ENCODE assay signal across 8 mouse cellular contexts in the genomic region with DNA sequence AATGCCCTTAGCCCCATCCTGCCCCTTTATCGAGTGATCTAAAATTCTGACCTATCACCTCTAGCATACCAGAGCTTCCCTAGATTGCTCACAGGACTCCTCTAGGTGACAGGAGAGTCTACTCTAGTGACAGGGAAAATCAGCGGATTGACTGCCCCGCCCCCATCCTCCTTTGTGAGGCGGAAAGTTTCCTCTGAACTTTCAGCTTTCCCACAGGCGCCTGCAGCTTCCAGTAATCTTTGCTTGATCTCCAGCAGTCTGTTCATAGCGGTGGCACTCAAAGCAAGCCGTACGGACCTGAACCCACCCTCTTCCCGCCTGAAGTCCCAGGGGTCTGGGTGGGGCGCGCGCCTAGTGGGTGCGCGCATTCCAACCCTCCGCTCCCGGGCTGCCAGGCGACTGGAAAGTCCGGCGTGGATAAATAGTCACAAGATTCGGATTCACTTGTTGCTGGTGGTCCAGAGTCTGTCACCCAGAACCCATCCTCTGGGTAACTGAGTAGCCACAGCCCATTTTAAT. TPM values are rescaled to one million over a fixed set of nuclear protein-coding genes. Genes with fewer than 3 reads are reported as not detected.
DNase-seq lines count a peak whose midpoint lies in the region; ATAC-seq and TF ChIP-seq lines count a peak whose summit lies in the region.

No protein-coding gene starts in this region.

- no peaks in the 10 kb centered on the region for H3K9me3 ChIP-seq in megakaryocyte, embryonic 14.5 days
- no peaks in the 10 kb centered on the region for H3K9me3 ChIP-seq in lung, embryonic 14.5 days (ENCODE audit: low read depth, low read length)

- no peaks in the 10 kb centered on the region for H3K36me3 ChIP-seq in megakaryocyte, embryonic 14.5 days (replicated peaks; ENCODE audit: low read length)
- H3K36me3 ChIP-seq in heart, adult 2 months (ENCODE audit: control insufficient read depth, insufficient read depth, low read length), result no peaks in the 10 kb centered on the region
- peaks cover 29% of the 10 kb centered on the region for H3K36me3 ChIP-seq in lung, embryonic 14.5 days (ENCODE audit: insufficient read depth)

- peak; percentile 91 for DNase-seq in embryo, embryonic 11 days
- peak; percentile 93 to 94 for DNase-seq in heart, adult 2 months
- DNase-seq in kidney, adult 11 months, result peak; percentile 83
- DNase-seq in lung, embryonic 14.5 days, result peak; percentile 96
- peak; percentile 80 for DNase-seq in ovary, postnatal 36 days (ENCODE audit: low spot score)

- ATAC-seq in megakaryocyte, adult 5-6 weeks (ENCODE audit: poor library complexity, severe bottlenecking), result no peak
- ATAC-seq in lung, embryonic 14.5 days (ENCODE audit: insufficient read depth), result peak; percentile 88
- ATAC-seq in monocyte, adult 5-6 weeks (replicated peaks; ENCODE audit: insufficient number of reproducible peaks, low FRiP score, low TSS enrichment, poor library complexity, severe bottlenecking), result no peak

- H3K4me1 ChIP-seq in megakaryocyte, embryonic 14.5 days, result peaks cover 28% of the 10 kb centered on the region
- peaks cover 11% of the 10 kb centered on the region for H3K4me1 ChIP-seq in heart, adult 2 months (ENCODE audit: control insufficient read depth, insufficient read depth, low read length)
- H3K4me1 ChIP-seq in lung, embryonic 14.5 days (ENCODE audit: insufficient read depth), result peaks cover 11% of the 10 kb centered on the region

- intact Hi-C loops in heart, adult 2 months (cut with DNase I), result loop anchor here (2.0 kb wide), 2 partner anchors 18 to 38 kb away; a partner anchor contains a TSS

- H3K27ac ChIP-seq in heart, adult 2 months, result peak overlapping the region; percentile 99
- peak overlapping the region; percentile 93 for H3K27ac ChIP-seq in lung, embryonic 14.5 days (ENCODE audit: low read depth)

- peak overlapping the region; percentile 60 for H3K4me2 ChIP-seq in lung, embryonic 14.5 days

- under 1% methylated on average over 20 of the region's 20 CpGs for WGBS in heart, adult 2 months
- under 1% methylated on average over 20 of the region's 20 CpGs for whole genome bisulfite sequencing in lung, embryonic 14.5 days

- peak; percentile 80 for TF ChIP-seq POLR2A in heart, adult 2 months (IDR thresholded peaks at IDR 0.05; ENCODE audit: insufficient read depth, low read depth, low read length)

- peak overlapping the region; percentile 75 for H3K4me3 ChIP-seq in megakaryocyte, embryonic 14.5 days (replicated peaks)
- peak overlapping the region; percentile 81 for H3K4me3 ChIP-seq in heart, adult 2 months
- H3K4me3 ChIP-seq in lung, embryonic 14.5 days (ENCODE audit: low read depth, low read length), result peak overlapping the region; percentile 41

- peak; percentile 90 for TF ChIP-seq EP300 in heart, adult 2 months (IDR thresholded peaks at IDR 0.05; ENCODE audit: insufficient read depth, low read depth, low read length)

- H3K79me2 ChIP-seq in heart, adult 2 months (replicated peaks; ENCODE audit: control insufficient read depth, insufficient read depth, low read length), result peaks cover 6% of the 10 kb centered on the region

- H3K9ac ChIP-seq in heart, adult 2 months (ENCODE audit: low read depth, low read length), result peak overlapping the region; percentile 52
- peak overlapping the region; percentile 52 for H3K9ac ChIP-seq in lung, embryonic 14.5 days

- peak; percentile 24; the same call in 1 of the 2 replicates for TF ChIP-seq CTCF in heart, adult 2 months (IDR thresholded peaks at IDR 0.05)
- TF ChIP-seq CTCF in lung, embryonic 14.5 days (IDR thresholded peaks at IDR 0.05; ENCODE audit: low read depth), result no peak

- peaks cover 61% of the 10 kb centered on the region for H3K27me3 ChIP-seq in megakaryocyte, embryonic 14.5 days (replicated peaks)
- H3K27me3 ChIP-seq in heart, adult 2 months (ENCODE audit: control insufficient read depth, insufficient read depth, low read length), result no peaks in the 10 kb centered on the region
- no peaks in the 10 kb centered on the region for H3K27me3 ChIP-seq in lung, embryonic 14.5 days (ENCODE audit: insufficient read depth, low read length)

RNA-seq across cellular contexts. Expression of a gene that starts 0.8 kb away (rescaled TPM):
- polyA plus RNA-seq in megakaryocyte, embryonic 14.5 days (2012; ENCODE audit: insufficient read depth, low replicate concordance), result 0.04 TPM in 1 of 2 replicates, not detected in the other
- total RNA-seq in megakaryocyte, adult 5-6 weeks (2015), result 0.13 and 0.73 TPM in 2 replicates
- 0.33 and 0.37 TPM in 2 replicates for total RNA-seq in megakaryocyte, adult 5-6 weeks (2017)
- total RNA-seq in heart, adult 2 months (2021), result 100 to 1,000 TPM; 326 to 360 TPM
- polyA plus RNA-seq in heart, adult 2 months (2012; rRNA removed), result 272 and 392 TPM in 2 replicates
- polyA plus RNA-seq in lung, embryonic 14.5 days (2014; fragmentation: Nextera tagmentation; extraction: Ambion mirVana), result 47.9 and 48.6 TPM in 2 replicates
- total RNA-seq in monocyte, adult 5-6 weeks (2017), result not detected in 3 replicates

RNA-seq across cellular contexts. Expression of a gene that starts 11.7 kb away (rescaled TPM):
- 61.5 and 104 TPM in 2 replicates for polyA plus RNA-seq in megakaryocyte, embryonic 14.5 days (2012; ENCODE audit: insufficient read depth, low replicate concordance)
- 29.3 and 33.2 TPM in 2 replicates for total RNA-seq in megakaryocyte, adult 5-6 weeks (2015)
- total RNA-seq in megakaryocyte, adult 5-6 weeks (2017), result 34.8 and 36.3 TPM in 2 replicates
- 10 to 100 TPM; 83.2 to 91.9 TPM for total RNA-seq in heart, adult 2 months (2021)
- polyA plus RNA-seq in heart, adult 2 months (2012; rRNA removed), result 110 and 147 TPM in 2 replicates
- 56.9 and 63.3 TPM in 2 replicates for polyA plus RNA-seq in lung, embryonic 14.5 days (2014; fragmentation: Nextera tagmentation; extraction: Ambion mirVana)
- 39.9 to 81.2 TPM (median 50.5 TPM) in 3 replicates for total RNA-seq in monocyte, adult 5-6 weeks (2017)

RNA-seq across cellular contexts. Expression of a gene that starts 17.3 kb away (rescaled TPM):
- 3.8 and 6.5 TPM in 2 replicates for polyA plus RNA-seq in megakaryocyte, embryonic 14.5 days (2012; ENCODE audit: insufficient read depth, low replicate concordance)
- total RNA-seq in megakaryocyte, adult 5-6 weeks (2015), result 0.16 and 0.33 TPM in 2 replicates
- 1.0 and 1.3 TPM in 2 replicates for total RNA-seq in megakaryocyte, adult 5-6 weeks (2017)
- total RNA-seq in heart, adult 2 months (2021), result 1 to 10 TPM; 4.9 to 5.8 TPM
- 21.5 and 26.6 TPM in 2 replicates for polyA plus RNA-seq in heart, adult 2 months (2012; rRNA removed)
- polyA plus RNA-seq in lung, embryonic 14.5 days (2014; fragmentation: Nextera tagmentation; extraction: Ambion mirVana), result 46.4 and 46.7 TPM in 2 replicates
- total RNA-seq in monocyte, adult 5-6 weeks (2017), result 0.48 to 0.97 TPM in 2 of 3 replicates, not detected in the other

RNA-seq across cellular contexts. Expression of a gene that starts 18.4 kb away (rescaled TPM):
- polyA plus RNA-seq in megakaryocyte, embryonic 14.5 days (2012; ENCODE audit: insufficient read depth, low replicate concordance), result 16.0 and 16.9 TPM in 2 replicates
- 26.7 and 29.4 TPM in 2 replicates for total RNA-seq in megakaryocyte, adult 5-6 weeks (2015)
- total RNA-seq in megakaryocyte, adult 5-6 weeks (2017), result 10.9 and 12.8 TPM in 2 replicates
- total RNA-seq in heart, adult 2 months (2021), result 10 to 100 TPM; 22.5 to 26.6 TPM
- polyA plus RNA-seq in heart, adult 2 months (2012; rRNA removed), result 14.7 and 16.7 TPM in 2 replicates
- 46.7 and 46.9 TPM in 2 replicates for polyA plus RNA-seq in lung, embryonic 14.5 days (2014; fragmentation: Nextera tagmentation; extraction: Ambion mirVana)
- 12.6 to 19.5 TPM (median 14.1 TPM) in 3 replicates for total RNA-seq in monocyte, adult 5-6 weeks (2017)

RNA-seq across cellular contexts. Expression of a gene that starts 28.8 kb away (rescaled TPM):
- 6.5 and 33.3 TPM in 2 replicates for polyA plus RNA-seq in megakaryocyte, embryonic 14.5 days (2012; ENCODE audit: insufficient read depth, low replicate concordance)
- total RNA-seq in megakaryocyte, adult 5-6 weeks (2015), result 120 and 137 TPM in 2 replicates
- 130 and 144 TPM in 2 replicates for total RNA-seq in megakaryocyte, adult 5-6 weeks (2017)
- 10 to 100 TPM; 68.4 to 76.3 TPM for total RNA-seq in heart, adult 2 months (2021)
- polyA plus RNA-seq in heart, adult 2 months (2012; rRNA removed), result 108 and 173 TPM in 2 replicates
- 97.1 and 97.7 TPM in 2 replicates for polyA plus RNA-seq in lung, embryonic 14.5 days (2014; fragmentation: Nextera tagmentation; extraction: Ambion mirVana)
- total RNA-seq in monocyte, adult 5-6 weeks (2017), result 129 to 159 TPM (median 133 TPM) in 3 replicates

Comparison
In these comparisons a context has a peak if more than half of its experiments do, and no peak if none do; other contexts are left out.
1. RNA of a gene that starts 0.8 kb away (total RNA-seq): 326 to 360 TPM in heart, adult 2 months; 0.13 to 0.73 TPM in megakaryocyte, adult 5-6 weeks and not detected in monocyte, adult 5-6 weeks; every median in the first group is over 100 times any median in the second.
2. Peak in every context shown above with its lines, with median percentiles within 50 percentile points of each other: H3K4me3 ChIP-seq and DNase-seq.